Comparison of ENCODE assay signal across 16 mouse cellular contexts in the genomic region with DNA sequence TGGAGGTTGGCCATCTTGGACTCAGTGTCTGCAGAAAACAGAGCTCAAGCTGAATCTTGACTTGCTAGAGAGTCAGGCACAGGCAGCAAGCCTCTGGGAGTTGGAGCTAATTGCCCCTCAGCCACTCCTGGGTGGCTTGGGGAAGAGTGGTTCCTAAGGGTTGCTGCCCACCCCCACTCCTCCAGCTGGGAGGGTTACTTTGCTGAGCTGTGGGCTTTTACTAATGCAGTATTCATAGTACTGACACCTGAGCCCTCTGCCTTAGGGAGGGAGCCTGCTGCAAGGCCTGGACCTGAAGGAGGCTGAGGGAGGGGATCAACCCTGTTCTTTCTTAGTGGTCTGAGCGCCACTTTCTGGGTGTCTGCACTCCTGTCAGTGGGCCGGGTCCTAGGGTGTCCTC. TPM values are rescaled to one million over a fixed set of nuclear protein-coding genes. Genes with fewer than 3 reads are reported as not detected.
A peak's percentile ranks its signal among the peaks of the same experiment; 100 is the strongest.
DNase-seq lines count a peak whose midpoint lies in the region; ATAC-seq lines count a peak whose summit lies in the region.
"Had no signal": no experiment of that assay in that cellular context is flagged by ENCODE, and none has a peak within 500 bp of the region (broad histone marks: within the 10 kb centered on the region; RNA-seq: fewer than 3 reads in every experiment).

No protein-coding gene starts in this region.

- whole genome bisulfite sequencing in kidney, embryonic 16.5 days, result 71% methylated on average over 2 of the region's 2 CpGs
- WGBS in forebrain, embryonic 13.5 days, result 66% methylated on average over 2 of the region's 2 CpGs
- 67% methylated on average over 2 of the region's 2 CpGs for WGBS in limb, embryonic 11.5 days
- 97% methylated on average over 2 of the region's 2 CpGs for WGBS in neural tube, embryonic 14.5 days

- peaks cover 10% of the 10 kb centered on the region for H3K4me1 ChIP-seq in kidney, embryonic 16.5 days (ENCODE audit: insufficient read depth, low read length)
- H3K4me1 ChIP-seq in forebrain, embryonic 13.5 days, result peaks cover 33% of the 10 kb centered on the region
- H3K4me1 ChIP-seq in limb, embryonic 11.5 days (ENCODE audit: control insufficient read depth, insufficient read depth, low read length), result peaks cover 23% of the 10 kb centered on the region
- peaks cover 29% of the 10 kb centered on the region for H3K4me1 ChIP-seq in neural tube, embryonic 14.5 days (ENCODE audit: control insufficient read depth, insufficient read depth, low read length)

- no peak overlapping the region for H3K27ac ChIP-seq in kidney, embryonic 16.5 days (ENCODE audit: low read length)
- peak overlapping the region; percentile 82 for H3K27ac ChIP-seq in forebrain, embryonic 13.5 days
- peak overlapping the region; percentile 67 for H3K27ac ChIP-seq in limb, embryonic 11.5 days (replicated peaks; ENCODE audit: low read depth, low read length)
- H3K27ac ChIP-seq in neural tube, embryonic 14.5 days (ENCODE audit: low read depth, low read length), result peak overlapping the region; percentile 91
- H3K27ac ChIP-seq: liver, embryonic 13.5 days had no signal

- peaks cover 54% of the 10 kb centered on the region for H3K36me3 ChIP-seq in kidney, embryonic 16.5 days (ENCODE audit: insufficient read depth, low read length)
- peaks cover 74% of the 10 kb centered on the region for H3K36me3 ChIP-seq in forebrain, embryonic 13.5 days (ENCODE audit: poor library complexity, severe bottlenecking)
- H3K36me3 ChIP-seq in limb, embryonic 11.5 days (ENCODE audit: control insufficient read depth, insufficient read depth, low read length), result peaks cover 14% of the 10 kb centered on the region
- peaks cover 48% of the 10 kb centered on the region for H3K36me3 ChIP-seq in neural tube, embryonic 14.5 days (ENCODE audit: control insufficient read depth, insufficient read depth, low read length)

- H3K27me3 ChIP-seq in kidney, embryonic 16.5 days (ENCODE audit: insufficient read depth, low read length), result no peaks in the 10 kb centered on the region
- H3K27me3 ChIP-seq in forebrain, embryonic 13.5 days, result no peaks in the 10 kb centered on the region
- H3K27me3 ChIP-seq in limb, embryonic 11.5 days (ENCODE audit: control insufficient read depth, insufficient read depth, low read length), result no peaks in the 10 kb centered on the region
- no peaks in the 10 kb centered on the region for H3K27me3 ChIP-seq in neural tube, embryonic 14.5 days (ENCODE audit: control insufficient read depth, insufficient read depth, low read length)
- H3K27me3 ChIP-seq: heart, embryonic 12.5 days; liver, embryonic 13.5 days; Patski had no signal

- 0 out of 2 replicates have a peak overlapping the region, but pooled peaks have one; percentile 12 for H3K9ac ChIP-seq in kidney, embryonic 16.5 days (replicated peaks; ENCODE audit: low read length)
- peak overlapping the region; percentile 78 for H3K9ac ChIP-seq in forebrain, embryonic 13.5 days
- H3K9ac ChIP-seq in limb, embryonic 11.5 days (ENCODE audit: low read length), result no peak overlapping the region; the same call in 1 of the 2 replicates
- H3K9ac ChIP-seq in neural tube, embryonic 14.5 days (replicated peaks; ENCODE audit: low read depth, low read length), result peak overlapping the region; percentile 84
- H3K9ac ChIP-seq: liver, embryonic 13.5 days had no signal

- no peak; the same call in 1 of the 2 replicates for ATAC-seq in kidney, embryonic 16.5 days (ENCODE audit: low FRiP score, low TSS enrichment)
- ATAC-seq in forebrain, embryonic 13.5 days, result no peak
- no peak for ATAC-seq in limb, embryonic 11.5 days (ENCODE audit: insufficient number of reproducible peaks, low FRiP score, low TSS enrichment, low read depth)
- ATAC-seq in neural tube, embryonic 14.5 days (ENCODE audit: low read depth), result peak; percentile 5; the same call in 1 of the 2 replicates
- no peak for ATAC-seq in frontal cortex, adult (ENCODE audit: low TSS enrichment)
- ATAC-seq: CD4-positive, CD25-positive, alpha-beta regulatory T cell, adult 4 months; intestine, postnatal 0 days; Patski had no signal

- H3K9me3 ChIP-seq in kidney, embryonic 16.5 days (ENCODE audit: low read length), result no peaks in the 10 kb centered on the region
- H3K9me3 ChIP-seq in forebrain, embryonic 13.5 days (replicated peaks), result no peaks in the 10 kb centered on the region
- no peaks in the 10 kb centered on the region for H3K9me3 ChIP-seq in limb, embryonic 11.5 days (ENCODE audit: control insufficient read depth, low read length)
- H3K9me3 ChIP-seq in neural tube, embryonic 14.5 days (ENCODE audit: control insufficient read depth, low read length), result no peaks in the 10 kb centered on the region
- H3K9me3 ChIP-seq: heart, embryonic 12.5 days; liver, embryonic 13.5 days had no signal

- no peak for DNase-seq in kidney, adult 18-20 months
- peak; percentile 34 for DNase-seq in limb, embryonic 11.5 days (ENCODE audit: low spot score)
- DNase-seq in thymus, postnatal 4 days, result no peak
- no peak for DNase-seq in spleen, adult 18-20 months
- DNase-seq: adrenal gland, postnatal 36 days; cerebellum, postnatal 10 days; liver, embryonic 13.5 days; lung, postnatal 4 days had no signal

- no peak overlapping the region for H3K4me2 ChIP-seq in kidney, embryonic 16.5 days (replicated peaks; ENCODE audit: low read depth, low read length)
- peak overlapping the region; percentile 70 for H3K4me2 ChIP-seq in forebrain, embryonic 13.5 days
- H3K4me2 ChIP-seq in limb, embryonic 11.5 days (ENCODE audit: low read depth, severe bottlenecking), result peak overlapping the region; percentile 50; the same call in 1 of the 2 replicates
- peak overlapping the region; percentile 63 for H3K4me2 ChIP-seq in neural tube, embryonic 14.5 days (ENCODE audit: low read depth, low read length)
- H3K4me2 ChIP-seq: liver, embryonic 13.5 days had no signal

- no peak overlapping the region for H3K4me3 ChIP-seq in kidney, embryonic 16.5 days (ENCODE audit: low read length)
- peak overlapping the region; percentile 53 for H3K4me3 ChIP-seq in forebrain, embryonic 13.5 days
- no peak overlapping the region for H3K4me3 ChIP-seq in limb, embryonic 11.5 days (ENCODE audit: low read depth, low read length)
- peak overlapping the region; percentile 59 for H3K4me3 ChIP-seq in neural tube, embryonic 14.5 days (ENCODE audit: low read depth, low read length)
- H3K4me3 ChIP-seq: heart, embryonic 12.5 days; liver, embryonic 13.5 days had no signal

RNA-seq across cellular contexts. Expression of a gene that starts 21.2 kb away (rescaled TPM):
- polyA plus RNA-seq in kidney, embryonic 16.5 days (2015; fragmentation: Nextera tagmentation; extraction: Ambion mirVana), result 97.7 and 101 TPM in 2 replicates
- 108 and 113 TPM in 2 replicates for polyA plus RNA-seq in forebrain, embryonic 13.5 days (2015; fragmentation: Nextera tagmentation; extraction: Ambion mirVana)
- 70.4 and 71.4 TPM in 2 replicates for polyA plus RNA-seq in limb, embryonic 11.5 days (2014; fragmentation: Nextera tagmentation; extraction: Ambion mirVana)
- polyA plus RNA-seq in neural tube, embryonic 14.5 days (2014; fragmentation: Nextera tagmentation; extraction: Ambion mirVana), result 122 and 147 TPM in 2 replicates

RNA-seq across cellular contexts. Expression of a gene that starts 30.7 kb away (rescaled TPM):
- polyA plus RNA-seq in kidney, embryonic 16.5 days (2015; fragmentation: Nextera tagmentation; extraction: Ambion mirVana), result 2.6 and 2.8 TPM in 2 replicates
- polyA plus RNA-seq in forebrain, embryonic 13.5 days (2015; fragmentation: Nextera tagmentation; extraction: Ambion mirVana), result 2.7 and 3.6 TPM in 2 replicates
- 0.58 and 1.1 TPM in 2 replicates for polyA plus RNA-seq in limb, embryonic 11.5 days (2014; fragmentation: Nextera tagmentation; extraction: Ambion mirVana)
- 4.2 and 7.8 TPM in 2 replicates for polyA plus RNA-seq in neural tube, embryonic 14.5 days (2014; fragmentation: Nextera tagmentation; extraction: Ambion mirVana)
- polyA plus RNA-seq: CD4-positive, CD25-positive, alpha-beta regulatory T cell, adult 4 months had no signal

RNA-seq across cellular contexts. Expression of a gene that starts 30.7 kb away (rescaled TPM):
- 7.7 and 8.0 TPM in 2 replicates for polyA plus RNA-seq in kidney, embryonic 16.5 days (2015; fragmentation: Nextera tagmentation; extraction: Ambion mirVana)
- 17.5 and 18.4 TPM in 2 replicates for polyA plus RNA-seq in forebrain, embryonic 13.5 days (2015; fragmentation: Nextera tagmentation; extraction: Ambion mirVana)
- 11.5 and 13.7 TPM in 2 replicates for polyA plus RNA-seq in limb, embryonic 11.5 days (2014; fragmentation: Nextera tagmentation; extraction: Ambion mirVana)
- 18.2 and 25.7 TPM in 2 replicates for polyA plus RNA-seq in neural tube, embryonic 14.5 days (2014; fragmentation: Nextera tagmentation; extraction: Ambion mirVana)

RNA-seq across cellular contexts. Expression of a gene that starts 32.7 kb away (rescaled TPM):
- 0.72 and 0.91 TPM in 2 replicates for polyA plus RNA-seq in kidney, embryonic 16.5 days (2015; fragmentation: Nextera tagmentation; extraction: Ambion mirVana)
- 0.34 and 0.62 TPM in 2 replicates for polyA plus RNA-seq in forebrain, embryonic 13.5 days (2015; fragmentation: Nextera tagmentation; extraction: Ambion mirVana)
- polyA plus RNA-seq in limb, embryonic 11.5 days (2014; fragmentation: Nextera tagmentation; extraction: Ambion mirVana), result 0.16 and 0.47 TPM in 2 replicates
- polyA plus RNA-seq in neural tube, embryonic 14.5 days (2014; fragmentation: Nextera tagmentation; extraction: Ambion mirVana), result not detected in 2 replicates

RNA-seq across cellular contexts. Expression of a gene that starts 51.7 kb away (rescaled TPM):
- polyA plus RNA-seq in kidney, embryonic 16.5 days (2015; fragmentation: Nextera tagmentation; extraction: Ambion mirVana), result 43.0 and 43.9 TPM in 2 replicates
- polyA plus RNA-seq in forebrain, embryonic 13.5 days (2015; fragmentation: Nextera tagmentation; extraction: Ambion mirVana), result 10.4 and 10.5 TPM in 2 replicates
- polyA plus RNA-seq in limb, embryonic 11.5 days (2014; fragmentation: Nextera tagmentation; extraction: Ambion mirVana), result 29.2 and 30.5 TPM in 2 replicates
- polyA plus RNA-seq in neural tube, embryonic 14.5 days (2014; fragmentation: Nextera tagmentation; extraction: Ambion mirVana), result 6.3 and 8.8 TPM in 2 replicates

Comparison
In these comparisons a context has a peak if more than half of its experiments do, and no peak if none do; other contexts are left out.
1. H3K4me3 ChIP-seq: peak in forebrain, embryonic 13.5 days (single experiment) and neural tube, embryonic 14.5 days (single experiment); none in kidney, embryonic 16.5 days (single experiment) and limb, embryonic 11.5 days (single experiment).